Mouse (Mus musculus): ENCODE results near the gene Cant1.

Cant1 gene

DNA sequence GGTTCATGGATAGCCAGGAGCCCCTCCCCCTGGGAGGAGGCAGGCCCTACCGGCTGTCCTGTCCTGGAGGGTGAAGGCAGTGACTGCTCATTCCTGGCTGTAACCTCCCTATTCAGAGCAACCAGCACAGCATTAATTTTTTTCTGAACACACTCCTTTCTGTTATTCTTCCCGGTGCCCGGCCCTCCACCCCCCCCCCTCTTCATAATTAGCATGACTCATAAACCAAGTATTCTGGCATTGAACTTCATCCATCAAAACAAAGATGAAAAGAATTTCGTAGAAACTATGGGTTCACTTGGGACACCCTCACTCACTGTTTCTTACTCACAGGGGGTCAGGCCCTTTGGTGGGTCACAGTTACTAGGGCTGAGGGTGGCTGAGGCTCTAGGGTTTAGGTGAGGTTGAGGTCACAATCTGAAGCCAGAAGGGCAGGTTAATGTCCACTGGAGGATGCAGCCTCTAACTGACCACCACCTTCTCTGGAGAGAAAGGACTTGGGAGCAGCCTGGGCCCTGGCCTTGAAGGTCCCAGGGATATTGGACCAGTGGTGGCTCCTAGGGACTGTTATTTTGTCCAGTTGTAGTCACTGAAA, 11.5 kb upstream of the Cant1 start:
- no peak for DNase-seq (ENCODE audit: low read depth, low spot score)

DNA sequence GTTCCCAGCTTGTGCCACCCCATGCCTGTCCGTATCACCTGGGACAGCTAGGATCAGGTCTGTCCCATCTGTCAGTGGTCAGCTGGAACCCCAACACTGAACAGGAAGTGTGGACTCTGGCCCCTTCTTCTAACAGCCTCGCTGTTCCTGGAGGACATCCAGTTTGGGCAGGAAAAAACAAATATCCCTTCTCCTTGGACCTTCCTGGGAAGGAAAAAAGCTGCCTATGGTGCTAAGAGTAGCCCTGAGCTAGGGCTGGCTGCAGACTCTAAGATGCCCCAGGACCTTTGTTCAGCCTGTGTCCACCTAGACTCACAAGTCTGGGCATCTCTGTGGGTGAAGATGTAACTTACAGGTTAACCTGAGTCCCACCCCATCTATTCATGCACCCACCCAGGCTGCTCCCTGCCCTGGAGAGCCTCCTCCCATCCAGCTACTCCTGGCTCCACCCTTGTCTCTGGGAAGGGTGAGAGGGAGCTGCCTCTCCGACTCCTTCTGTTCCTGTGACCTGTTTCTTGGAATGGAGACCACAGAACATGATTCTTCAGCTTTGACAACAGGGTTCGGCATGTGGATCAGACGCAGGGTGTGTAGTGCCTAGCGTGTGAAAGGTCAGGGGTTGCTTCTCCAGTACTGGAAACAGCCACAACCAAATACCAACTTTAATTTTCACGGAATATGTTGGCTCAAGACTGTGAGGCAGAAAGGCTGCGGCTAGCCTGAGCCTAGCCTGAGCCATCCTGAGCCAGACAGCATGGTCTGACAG, 10.2 kb upstream of the Cant1 start:
- no peak for DNase-seq (ENCODE audit: low read depth, low spot score)

- DNase-seq (ENCODE audit: low read depth, low spot score) = no peak
Measured at GRCm38 (mm10) chr11:118428460-118428868, 9.6 kb upstream of the Cant1 start.

DNA sequence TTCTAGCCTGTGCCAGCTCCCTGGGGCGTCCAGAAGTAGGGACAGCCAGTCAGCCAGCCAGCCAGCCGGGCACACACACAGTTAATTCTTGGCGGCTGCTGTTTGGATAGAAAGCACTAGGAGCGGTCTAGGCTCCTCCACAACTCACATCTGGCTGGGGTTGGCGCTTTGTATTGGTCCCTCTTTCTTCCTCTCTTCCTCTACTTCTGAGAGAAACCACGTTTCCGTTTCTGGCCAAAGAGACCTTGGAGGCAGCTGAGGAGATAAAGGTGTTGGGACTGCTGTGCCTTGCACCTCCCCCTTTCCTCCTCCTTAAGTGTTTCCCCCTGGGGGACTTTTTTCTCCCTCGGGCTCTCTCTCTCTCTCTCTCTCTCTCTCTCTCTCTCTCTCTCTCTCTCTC, 9.1 kb upstream of the Cant1 start, which contains the start of gene C1qtnf1:
TSS of gene C1qtnf1 (plus strand) at position 218 of the 400 bp plus-strand sequence.
- no peak for DNase-seq (ENCODE audit: low read depth, low spot score)

DNA sequence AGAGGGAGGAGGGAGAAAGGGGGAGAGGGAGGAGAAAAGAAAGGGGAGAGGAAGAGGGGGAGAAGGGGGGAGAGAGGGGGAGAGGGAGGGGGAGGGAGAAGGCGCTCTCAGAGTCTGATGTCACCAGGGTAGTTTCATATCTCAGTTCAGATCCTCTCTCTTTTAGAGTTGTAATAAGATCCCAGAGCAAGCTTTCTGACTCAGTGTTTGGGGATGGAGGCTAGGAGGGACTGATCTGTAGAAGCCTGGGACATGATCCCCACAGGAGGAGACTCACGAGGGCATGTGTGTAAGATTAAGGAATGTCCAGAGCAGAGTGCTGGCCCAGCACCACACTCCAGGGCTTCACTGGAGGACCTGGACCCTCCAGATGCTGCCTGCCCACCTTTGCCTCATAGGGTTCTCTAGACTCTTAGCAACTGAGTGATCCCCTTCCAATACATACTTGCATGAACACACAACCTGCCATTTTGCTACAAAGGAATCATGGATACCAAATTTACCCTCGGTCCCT, 8.4 kb upstream of the Cant1 start:
- DNase-seq (ENCODE audit: low read depth, low spot score) = no peak

- no peak for DNase-seq (ENCODE audit: low read depth, low spot score)
Measured at GRCm38 (mm10) chr11:118426765-118427164, 7.9 kb upstream of the Cant1 start.

GRCm38 (mm10) chr11:118424621-118425335, 5.9 kb upstream of the Cant1 start:
- no peak for DNase-seq (ENCODE audit: low read depth, low spot score)

DNA sequence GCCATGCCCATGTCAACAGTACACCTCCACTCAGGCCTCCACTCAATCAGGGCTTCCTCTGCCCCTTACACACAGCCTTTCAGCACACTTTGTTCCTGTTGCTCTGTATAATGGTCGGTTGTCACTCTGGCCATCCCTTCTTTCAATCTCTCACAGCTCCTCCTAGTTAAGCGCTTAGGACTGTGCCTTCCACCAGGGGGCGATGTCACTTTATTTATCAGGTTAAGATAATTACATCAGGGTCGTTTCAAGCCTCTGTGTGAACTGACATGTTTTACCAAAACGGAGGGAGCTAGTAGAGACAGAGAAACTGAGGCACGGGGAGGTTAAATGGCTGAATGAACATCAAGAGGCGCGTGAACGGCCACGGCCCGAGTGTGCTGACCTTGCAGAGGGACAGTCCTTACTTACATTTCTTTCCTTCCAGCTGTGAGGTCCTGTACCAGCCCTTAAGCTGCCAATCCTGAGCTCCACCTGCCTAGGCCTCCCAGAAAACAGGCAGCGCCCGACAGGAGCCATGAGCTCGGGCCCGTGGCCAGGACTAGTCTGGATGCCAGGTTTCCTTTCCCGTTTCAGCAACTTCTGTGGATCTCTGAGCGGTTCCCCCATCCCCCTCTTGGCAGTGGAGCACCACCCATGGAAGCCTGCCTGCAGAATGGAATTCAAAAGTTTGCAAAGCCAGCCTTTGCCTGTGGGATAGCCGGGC, 4.5 kb upstream of the Cant1 start:
- DNase-seq (ENCODE audit: low read depth, low spot score) = peak; percentile 74

GRCm38 (mm10) chr11:118420261-118420660, 1.4 kb upstream of the Cant1 start:
- DNase-seq (ENCODE audit: low read depth, low spot score) = no peak

DNA sequence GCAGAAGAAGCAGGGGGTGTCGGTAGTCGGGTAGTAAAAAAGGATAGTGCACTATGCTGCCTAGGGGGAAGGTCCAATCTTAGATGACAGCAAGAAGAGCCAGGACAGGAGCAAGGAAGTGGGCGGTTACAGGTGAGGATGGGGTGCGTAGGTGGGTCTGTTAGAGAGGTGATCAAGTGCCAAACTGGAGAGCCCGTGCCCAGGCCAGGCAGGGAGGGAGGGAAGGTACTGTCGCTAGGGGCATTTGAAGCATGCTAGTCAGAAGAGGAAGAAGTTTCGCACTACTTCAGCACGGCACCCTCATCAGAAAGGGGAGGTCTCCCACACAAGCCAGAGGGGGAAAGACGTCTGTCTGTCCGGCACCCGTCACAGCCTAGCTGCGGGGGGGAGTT, 448 bp downstream of the Cant1 start:
- no peak for DNase-seq (ENCODE audit: low read depth, low spot score)

- DNase-seq (ENCODE audit: low read depth, low spot score) = no peak
Measured at GRCm38 (mm10) chr11:118417496-118417895, 1.4 kb downstream of the Cant1 start.

GRCm38 (mm10) chr11:118416046-118416445, 2.8 kb downstream of the Cant1 start:
- peak; percentile 65 for DNase-seq (ENCODE audit: low read depth, low spot score)

DNA sequence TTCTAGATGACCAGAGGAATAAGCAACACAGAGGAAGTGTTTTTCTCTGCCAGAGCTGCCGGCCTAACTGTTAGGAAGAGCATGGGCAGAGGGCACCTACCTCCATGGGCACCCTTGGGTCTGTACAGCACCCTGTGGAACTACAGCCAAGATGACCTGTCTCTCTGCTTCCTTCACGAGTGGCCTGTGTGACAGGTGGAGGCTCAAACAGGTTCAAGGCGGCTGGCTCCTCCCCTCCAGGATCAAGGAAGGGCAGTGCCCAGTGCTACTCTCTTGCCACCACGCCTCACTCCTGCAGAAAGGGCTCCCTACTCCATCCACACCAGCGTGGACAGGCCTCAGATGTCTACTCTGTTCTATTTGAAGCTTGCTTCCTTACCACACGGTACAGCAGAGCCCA, 3.3 kb downstream of the Cant1 start:
- DNase-seq (ENCODE audit: low read depth, low spot score) = no peak

DNA sequence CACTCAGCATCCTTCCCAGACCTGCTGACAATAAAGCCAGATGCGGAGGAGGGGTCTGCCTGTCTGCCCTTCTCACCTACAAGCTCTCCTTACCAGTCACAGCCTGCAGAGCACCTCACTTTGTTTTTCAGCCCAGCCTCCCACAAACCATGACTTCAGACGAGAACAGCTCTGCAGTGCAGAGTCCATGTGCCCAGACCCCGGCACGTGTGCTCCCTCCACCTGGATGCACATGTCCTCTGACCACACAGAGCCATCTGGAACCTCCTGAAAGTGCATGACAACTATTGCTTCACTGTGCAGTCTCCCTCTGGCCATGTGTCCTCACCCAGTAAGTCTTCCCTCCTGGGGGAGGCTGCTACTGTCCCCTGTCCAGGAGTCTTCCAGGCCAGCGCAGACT, 4.6 kb downstream of the Cant1 start:
- DNase-seq (ENCODE audit: low read depth, low spot score) = no peak

- no peak for DNase-seq (ENCODE audit: low read depth, low spot score)
Measured at GRCm38 (mm10) chr11:118413055-118413454, 5.8 kb downstream of the Cant1 start.

- DNase-seq (ENCODE audit: low read depth, low spot score) = no peak
Measured at GRCm38 (mm10) chr11:118412601-118413000, 6.3 kb downstream of the Cant1 start.

DNA sequence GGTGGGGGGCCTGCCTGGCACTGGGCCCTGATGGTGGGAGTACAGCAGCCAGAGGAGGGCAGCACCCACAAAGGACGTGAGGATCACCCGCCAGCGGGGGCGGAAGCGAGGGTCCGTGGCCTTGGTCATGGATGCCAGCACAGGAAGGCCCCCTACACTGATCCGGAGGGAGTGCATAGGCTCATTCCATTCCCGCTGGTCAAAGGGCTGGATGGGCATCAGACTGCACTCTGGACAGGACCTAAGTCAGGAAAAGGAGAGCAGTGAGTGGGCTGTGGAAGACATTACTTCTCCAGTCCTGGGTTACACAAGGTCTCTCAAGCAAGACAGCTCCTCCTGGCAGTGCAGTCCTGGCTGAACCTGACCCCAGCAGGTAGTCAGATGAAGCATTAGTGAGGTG, 7.6 kb downstream of the Cant1 start:
- DNase-seq (ENCODE audit: low read depth, low spot score) = no peak

- no peak for DNase-seq (ENCODE audit: low read depth, low spot score)
Measured at GRCm38 (mm10) chr11:118410479-118410878, 8.4 kb downstream of the Cant1 start.

DNA sequence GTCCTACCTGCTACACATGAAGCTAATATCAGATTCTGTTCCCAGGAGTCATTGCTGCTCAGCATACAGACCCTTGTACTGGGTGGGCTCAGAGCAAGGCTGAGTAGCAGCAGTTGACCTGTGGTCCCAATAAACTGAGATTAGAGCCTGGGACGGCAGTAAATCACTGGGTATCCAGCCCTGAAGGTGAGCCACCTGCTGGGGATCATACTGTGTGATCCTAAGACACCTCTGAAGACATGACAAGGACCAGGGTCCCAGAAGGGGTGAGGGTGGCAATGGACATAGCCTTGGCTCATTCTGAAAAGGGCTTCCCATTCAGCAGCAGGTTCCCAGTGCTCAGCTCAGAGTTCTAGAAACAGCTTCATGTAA, 8.8 kb downstream of the Cant1 start:
- DNase-seq (ENCODE audit: low read depth, low spot score) = no peak

- no peak for DNase-seq (ENCODE audit: low read depth, low spot score)
Measured at GRCm38 (mm10) chr11:118409106-118410072, 9.5 kb downstream of the Cant1 start.

Measured in skeletal muscle tissue, adult 2 months (tissue).